Mouse (Mus musculus): ENCODE data around the gene Gtpbp1.

Gtpbp1 gene

GRCm38 (mm10) chr15:79685141-79685641 lies 5.5 kb upstream of the Gtpbp1 start:
- DNase-seq (ENCODE audit: low spot score), result no peak

GRCm38 (mm10) chr15:79686046-79686869 lies 4.4 kb upstream of the Gtpbp1 start:
- no peak for DNase-seq (ENCODE audit: low spot score)

- no peak for DNase-seq (ENCODE audit: low spot score)
Measured at GRCm38 (mm10) chr15:79687175-79687574, 3.5 kb upstream of the Gtpbp1 start.

- peak; percentile 97 for DNase-seq (ENCODE audit: low spot score)
Measured at GRCm38 (mm10) chr15:79687646-79688267, 2.9 kb upstream of the Gtpbp1 start, which contains the start of gene Josd1. Gene Josd1, minus strand, starts transcription at chr15:79687919.

GRCm38 (mm10) chr15:79688268-79688956 lies 2.2 kb upstream of the Gtpbp1 start:
- DNase-seq (ENCODE audit: low spot score), result no peak

GRCm38 (mm10) chr15:79689662-79690425 lies 801 bp upstream of the Gtpbp1 start:
- DNase-seq (ENCODE audit: low spot score), result no peak

- peak; percentile 31 for DNase-seq (ENCODE audit: low spot score)
Measured at GRCm38 (mm10) chr15:79691023-79691508, 421 bp downstream of the Gtpbp1 start.

- no peak for DNase-seq (ENCODE audit: low spot score)
Measured at GRCm38 (mm10) chr15:79692334-79692733, 1.7 kb downstream of the Gtpbp1 start.

- DNase-seq (ENCODE audit: low spot score), result no peak
Measured at GRCm38 (mm10) chr15:79693740-79694139, 3.1 kb downstream of the Gtpbp1 start.

GRCm38 (mm10) chr15:79694512-79694911 lies 3.9 kb downstream of the Gtpbp1 start:
- no peak for DNase-seq (ENCODE audit: low spot score)

- DNase-seq (ENCODE audit: low spot score), result no peak
Measured at GRCm38 (mm10) chr15:79695516-79695915, 4.9 kb downstream of the Gtpbp1 start.

GRCm38 (mm10) chr15:79696508-79696907 lies 5.9 kb downstream of the Gtpbp1 start:
- DNase-seq (ENCODE audit: low spot score), result no peak

- DNase-seq (ENCODE audit: low spot score), result no peak
Measured at GRCm38 (mm10) chr15:79697011-79697410, 6.4 kb downstream of the Gtpbp1 start.

GRCm38 (mm10) chr15:79697558-79698187 lies 7.0 kb downstream of the Gtpbp1 start:
- DNase-seq (ENCODE audit: low spot score), result no peak

GRCm38 (mm10) chr15:79706603-79707214 lies 16.1 kb downstream of the Gtpbp1 start:
- no peak for DNase-seq (ENCODE audit: low spot score)

- DNase-seq (ENCODE audit: low spot score), result no peak
Measured at GRCm38 (mm10) chr15:79708229-79708822, 17.7 kb downstream of the Gtpbp1 start.

GRCm38 (mm10) chr15:79715646-79716045 lies 25.0 kb downstream of the Gtpbp1 start:
- DNase-seq (ENCODE audit: low spot score), result no peak

- no peak for DNase-seq (ENCODE audit: low spot score)
Measured at GRCm38 (mm10) chr15:79716710-79717109, 26.1 kb downstream of the Gtpbp1 start.

GRCm38 (mm10) chr15:79720267-79720666 lies 29.6 kb downstream of the Gtpbp1 start:
- DNase-seq (ENCODE audit: low spot score), result no peak

- DNase-seq (ENCODE audit: low spot score), result no peak
Measured at GRCm38 (mm10) chr15:79720796-79721195, 30.2 kb downstream of the Gtpbp1 start.

All from urinary bladder, postnatal 14 days (tissue).